ENCODE assay signal across 8 mouse cellular contexts in genomic region chr9:67759163-67759955, GRCm38 (mm10). TPM values are rescaled to one million over a fixed set of nuclear protein-coding genes. Genes with fewer than 3 reads are reported as not detected.
A peak's percentile ranks its signal among the peaks of the same experiment; 100 is the strongest.
DNase-seq lines count a peak whose midpoint lies in the region; ATAC-seq and TF ChIP-seq lines count a peak whose summit lies in the region.

Gene C2cd4b (plus strand): TSS chr9:67759437.

- TF ChIP-seq CTCF in hindbrain, postnatal 0 days (IDR thresholded peaks at IDR 0.05; ENCODE audit: low read depth): no peak

- WGBS in hindbrain, postnatal 0 days: 1% methylated on average over 49 of the region's 49 CpGs
- 1% methylated on average over 49 of the region's 49 CpGs for WGBS in stomach, embryonic 16.5 days

- H3K4me2 ChIP-seq in hindbrain, postnatal 0 days (ENCODE audit: low read depth, low read length): peak within 1 kb of the TSS; percentile 84
- peak within 1 kb of the TSS; percentile 84 for H3K4me2 ChIP-seq in stomach, embryonic 16.5 days (ENCODE audit: low read depth, low read length)

- peak; percentile 21 to 54 for DNase-seq in adrenal gland, adult 18-20 months (ENCODE audit: low spot score in 2 of 2)
- DNase-seq in cerebellum, adult 9-10 months: peak; percentile 33
- DNase-seq in frontal cortex, postnatal 10 days (ENCODE audit: low spot score in 2 of 2): peak; percentile 20 to 43
- peak; percentile 62 for DNase-seq in hindbrain, postnatal 0 days (ENCODE audit: low spot score)
- DNase-seq in left cerebral cortex, adult 8-10 months (ENCODE audit: low spot score in 2 of 2): peak; percentile 53 to 74
- DNase-seq in lung, postnatal 4 days: peak; percentile 73 to 84
- no peak for DNase-seq in urinary bladder, postnatal 4 days (ENCODE audit: low spot score in 2 of 2)

- peak within 1 kb of the TSS; percentile 61 for H3K9ac ChIP-seq in hindbrain, postnatal 0 days (replicated peaks; ENCODE audit: low read length)
- H3K9ac ChIP-seq in stomach, embryonic 16.5 days (ENCODE audit: low read length): peak within 1 kb of the TSS; percentile 74

- no peaks in the 10 kb centered on the region for H3K36me3 ChIP-seq in hindbrain, postnatal 0 days (ENCODE audit: insufficient read depth, low read length)
- H3K36me3 ChIP-seq in stomach, embryonic 16.5 days (ENCODE audit: control insufficient read depth, insufficient read depth, low read length): no peaks in the 10 kb centered on the region

- no peaks in the 10 kb centered on the region for H3K9me3 ChIP-seq in hindbrain, postnatal 0 days (ENCODE audit: low read length)
- no peaks in the 10 kb centered on the region for H3K9me3 ChIP-seq in stomach, embryonic 16.5 days (replicated peaks; ENCODE audit: control insufficient read depth, low read length)

- ATAC-seq in hindbrain, postnatal 0 days: peak; percentile 46
- peak; percentile 86; the same call in 1 of the 2 replicates for ATAC-seq in stomach, embryonic 16.5 days (ENCODE audit: insufficient read depth, low FRiP score)

- H3K4me1 ChIP-seq in hindbrain, postnatal 0 days (ENCODE audit: insufficient read depth, low read length): 0 out of 2 replicates have a peak, but pooled peaks cover 7% of the 10 kb centered on the region
- peaks cover 3% of the 10 kb centered on the region for H3K4me1 ChIP-seq in stomach, embryonic 16.5 days (ENCODE audit: control insufficient read depth, insufficient read depth, low read length)

- no peaks in the 10 kb centered on the region for H3K27me3 ChIP-seq in hindbrain, postnatal 0 days (ENCODE audit: insufficient read depth, low read length)
- H3K27me3 ChIP-seq in stomach, embryonic 16.5 days (ENCODE audit: control insufficient read depth, insufficient read depth, low read length): peaks cover 14% of the 10 kb centered on the region; the same call in 1 of the 2 replicates

- peak within 1 kb of the TSS; percentile 83 for H3K27ac ChIP-seq in hindbrain, postnatal 0 days
- H3K27ac ChIP-seq in stomach, embryonic 16.5 days (ENCODE audit: low read length): no peak within 1 kb of the TSS

- peak within 1 kb of the TSS; percentile 66 for H3K4me3 ChIP-seq in hindbrain, postnatal 0 days (ENCODE audit: low read length)
- peak within 1 kb of the TSS; percentile 58 for H3K4me3 ChIP-seq in stomach, embryonic 16.5 days (replicated peaks; ENCODE audit: low read length)

RNA-seq across cellular contexts. Expression of gene C2cd4b, which starts in this region (rescaled TPM):
- total RNA-seq in adrenal gland, adult 18-20 months (2021): 1 to 10 TPM; 1.5 to 1.7 TPM
- total RNA-seq in hindbrain, postnatal 0 days (2014; rRNA removed): 2.1 and 2.5 TPM in 2 replicates
- 3.2 and 4.0 TPM in 2 replicates for polyA plus RNA-seq in hindbrain, postnatal 0 days (2015; fragmentation: Nextera tagmentation; extraction: Ambion mirVana)
- 1 to 10 TPM; 1.2 to 1.7 (median 1.4) TPM for total RNA-seq in left cerebral cortex, adult 8-10 months (2022)
- polyA plus RNA-seq in stomach, embryonic 16.5 days (2015; fragmentation: Nextera tagmentation; extraction: Ambion mirVana): not detected in 2 replicates

Comparison
In these comparisons a context has a peak if more than half of its experiments do, and no peak if none do; other contexts are left out.
1. Peak in ATAC-seq, H3K4me3 ChIP-seq, H3K9ac ChIP-seq and H3K4me2 ChIP-seq in stomach, embryonic 16.5 days; RNA of the gene not detected or under 1 TPM.
2. DNase-seq: peak in adrenal gland, adult 18-20 months (2 of 2), cerebellum, adult 9-10 months (single experiment), frontal cortex, postnatal 10 days (2 of 2), hindbrain, postnatal 0 days (single experiment), left cerebral cortex, adult 8-10 months (2 of 2) and lung, postnatal 4 days (2 of 2); none in urinary bladder, postnatal 4 days (0 of 2).